Mouse (Mus musculus) intestine, postnatal 0 days (tissue): ENCODE results near the gene Gbgt1. TPM values are rescaled to one million over a fixed set of nuclear protein-coding genes. Genes with fewer than 3 reads are reported as not detected.
A peak's percentile ranks its signal among the peaks of the same experiment; 100 is the strongest.
"Not testable (repeated sequence)": the region's sequence is repeated elsewhere in the genome, so short reads cannot be mapped to it uniquely, and the experiment has no call there.

Source experiments
- ATAC-seq: fragments of 200-750 bp; cut with Nextera tagmentation; 2 replicates; pipeline ENCODE4 v1.8.0; 2017; ENCODE audit warnings: mild to moderate bottlenecking, moderate TSS enrichment, moderate library complexity
- H3K27ac ChIP-seq: fragments of 300-500 bp; sonication (generic); 2 replicates; pipeline ENCODE4 v1.5.1; 2014; ENCODE audit warnings: mild to moderate bottlenecking, low read depth, low read length, moderate library complexity
- H3K27me3 ChIP-seq: fragments of 300-500 bp; sonication (generic); replicated peaks from 2 replicates; pipeline ENCODE4 v1.6.1; 2014; ENCODE audit warnings: low read length, mixed read lengths; ENCODE audit not compliant: control insufficient read depth, insufficient read depth
- H3K36me3 ChIP-seq: fragments of 300-500 bp; sonication (generic); 2 replicates; pipeline ENCODE4 v1.6.1; 2014; ENCODE audit warnings: mild to moderate bottlenecking, moderate library complexity; ENCODE audit not compliant: control insufficient read depth, insufficient read depth
- H3K4me1 ChIP-seq: fragments of 300-500 bp; sonication (generic); replicated peaks from 2 replicates; pipeline ENCODE4 v1.6.1; 2014; ENCODE audit warnings: antibody characterized with exemption, low read length, mixed read lengths; ENCODE audit not compliant: control insufficient read depth, insufficient read depth
- H3K4me2 ChIP-seq: fragments of 300-500 bp; sonication (generic); replicated peaks from 2 replicates; pipeline ENCODE4 v1.6.1; 2014; ENCODE audit warnings: low read depth, mild to moderate bottlenecking, moderate library complexity
- H3K4me3 ChIP-seq: fragments of 300-500 bp; sonication (generic); 2 replicates; pipeline ENCODE4 v1.5.1; 2014; ENCODE audit warnings: low read depth, low read length
- H3K9ac ChIP-seq: fragments of 300-500 bp; sonication (generic); 2 replicates; pipeline ENCODE4 v1.6.1; 2014; ENCODE audit warnings: mild to moderate bottlenecking, low read depth, low read length
- H3K9me3 ChIP-seq: fragments of 300-500 bp; sonication (generic); 2 replicates; pipeline ENCODE4 v1.6.1; 2016; ENCODE audit warnings: mixed run types; ENCODE audit not compliant: control insufficient read depth
- CTCF ChIP-seq: sonication (generic); IDR thresholded peaks from 2 replicates; pipeline ENCODE4 v1.5.1; 2016; ENCODE audit warnings: low read depth, mild to moderate bottlenecking, control low read depth, antibody characterized with exemption, moderate library complexity
- WGBS: fragments of 180-500 bp; shearing (Covaris S2); extraction: QIAGEN DNeasy Blood & Tissue Kit; methylation state at CpG from one replicate; pipeline ENCODE4 v1.1.7; 2014; 5-methylcytosine and 5-hydroxymethylcytosine counted together
- polyA plus RNA-seq: library from polyadenylated mRNA; unstranded; fragments of >200 nt; fragmentation: Nextera tagmentation; extraction: Ambion mirVana; gene quantifications from 2 replicates; pipeline ENCODE4 v1.2.1, GENCODE M21; 2015

Gbgt1 gene
- polyA plus RNA-seq, 1 experiment from 2014 or later: 1.6 TPM

DNA sequence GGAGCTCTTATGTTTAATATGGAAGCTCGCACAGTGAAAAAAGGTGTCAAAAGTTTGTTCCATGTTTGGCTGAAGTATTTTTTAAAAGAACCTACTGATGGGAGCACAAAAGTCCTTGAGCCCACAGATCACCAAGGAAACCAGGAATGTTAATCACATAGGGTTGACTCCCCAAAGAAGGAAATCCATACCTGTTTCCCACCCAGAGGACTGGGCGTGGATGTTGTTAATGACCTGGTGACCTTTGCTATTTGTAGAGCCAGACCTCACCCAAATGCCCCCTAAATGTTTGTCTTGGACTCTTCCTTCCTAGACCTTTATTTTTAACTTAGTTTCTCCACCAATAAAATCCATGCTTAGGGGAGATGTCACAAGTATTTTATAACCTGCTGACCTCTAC, 26.1 kb upstream of the Gbgt1 start:
- TF ChIP-seq CTCF: no peak
- Histone ChIP-seq H3K4me1 (peaks cover 8% of the 10 kb centered on the region; the same call in 1 of the 2 replicates), H3K27ac (no peak overlapping the region), H3K27me3 (no peaks in the 10 kb centered on the region), H3K9me3 (no peaks in the 10 kb centered on the region), H3K9ac (no peak overlapping the region), H3K36me3 (peaks cover 23% of the 10 kb centered on the region; the same call in 1 of the 2 replicates), H3K4me3 (no peak overlapping the region), H3K4me2 (no peak overlapping the region)
- WGBS: 78% methylated on average over 2 of the region's 2 CpGs
- no peak for ATAC-seq

- H3K4me2 ChIP-seq, H3K9ac ChIP-seq, H3K27me3 ChIP-seq, H3K4me3 ChIP-seq, H3K9me3 ChIP-seq, H3K4me1 ChIP-seq, H3K27ac ChIP-seq, ATAC-seq: not testable (repeated sequence)
- peaks cover 23% of the 10 kb centered on the region; the same call in 1 of the 2 replicates for H3K36me3 ChIP-seq
- 89% methylated on average over 8 of the region's 8 CpGs for WGBS
These were observed 24.7 kb upstream of the Gbgt1 start for GRCm38 (mm10) chr2:28472011-28472410.

GRCm38 (mm10) chr2:28477993-28478392, 18.7 kb upstream of the Gbgt1 start:
- not testable (repeated sequence) for H3K36me3 ChIP-seq, H3K4me1 ChIP-seq, ATAC-seq, H3K4me3 ChIP-seq, H3K27ac ChIP-seq, H3K27me3 ChIP-seq, H3K9me3 ChIP-seq, H3K9ac ChIP-seq, H3K4me2 ChIP-seq
- WGBS: 94% methylated on average over 5 of the region's 5 CpGs

DNA sequence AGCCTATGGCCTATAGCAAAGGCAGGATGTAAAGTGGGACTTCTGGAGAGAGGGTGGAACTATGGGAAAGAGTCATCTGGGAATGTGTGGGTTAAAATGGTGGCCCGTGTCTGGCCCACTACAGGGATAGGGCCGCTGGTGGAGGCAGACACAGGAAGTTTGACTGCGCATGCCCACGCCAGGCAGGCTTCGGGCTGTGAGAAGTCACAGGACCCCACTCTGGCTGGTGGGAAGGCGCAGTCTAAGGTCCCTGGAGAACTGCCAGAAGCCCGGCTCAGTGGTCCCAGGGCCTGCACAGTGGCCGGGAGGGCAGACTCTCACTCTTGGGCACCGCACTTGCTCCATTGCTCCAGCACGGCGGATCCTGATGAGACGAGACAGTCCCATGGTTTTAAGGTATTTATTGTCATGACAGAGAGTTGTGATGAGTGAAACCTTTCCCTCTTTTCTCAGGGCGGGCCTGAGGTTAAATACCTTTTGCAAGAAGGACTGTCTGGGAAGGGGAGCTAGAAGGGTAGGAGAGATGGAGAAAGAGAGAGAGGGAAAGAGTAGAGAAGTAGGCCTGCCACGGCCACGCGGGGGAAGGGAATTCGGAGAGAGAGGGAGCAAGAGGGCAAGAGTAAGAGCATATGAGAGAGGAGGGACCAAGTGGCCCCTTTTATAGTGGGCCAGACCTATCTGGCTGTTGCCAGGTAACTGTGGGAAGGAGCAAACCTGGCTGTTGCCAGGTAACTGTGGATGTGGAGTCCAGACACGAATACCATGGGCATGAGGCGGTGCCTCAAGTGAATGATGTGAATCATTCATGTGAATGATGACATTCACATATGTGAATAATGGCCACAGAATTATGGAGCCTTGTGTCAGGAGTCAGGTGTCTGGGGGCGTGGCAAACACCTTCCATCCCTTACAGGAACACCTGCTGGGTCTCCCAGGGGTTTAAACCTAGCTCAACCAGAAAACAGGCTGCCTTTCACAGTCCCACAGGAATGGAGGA, 17.2 kb upstream of the Gbgt1 start:
- no peak for TF ChIP-seq CTCF
- no peak; the same call in 1 of the 2 replicates for ATAC-seq
- peak overlapping the region; percentile 30 for H3K4me3 ChIP-seq
- peak overlapping the region; percentile 49 for H3K4me2 ChIP-seq
- no peaks in the 10 kb centered on the region for H3K4me1 ChIP-seq
- peak overlapping the region; percentile 42 for H3K9ac ChIP-seq
- WGBS: 49% methylated on average over 20 of the region's 20 CpGs
- H3K9me3 ChIP-seq: no peaks in the 10 kb centered on the region
- H3K27ac ChIP-seq: peak overlapping the region; percentile 7; the same call in 1 of the 2 replicates
- H3K27me3 ChIP-seq: no peaks in the 10 kb centered on the region
- no peaks in the 10 kb centered on the region for H3K36me3 ChIP-seq

DNA sequence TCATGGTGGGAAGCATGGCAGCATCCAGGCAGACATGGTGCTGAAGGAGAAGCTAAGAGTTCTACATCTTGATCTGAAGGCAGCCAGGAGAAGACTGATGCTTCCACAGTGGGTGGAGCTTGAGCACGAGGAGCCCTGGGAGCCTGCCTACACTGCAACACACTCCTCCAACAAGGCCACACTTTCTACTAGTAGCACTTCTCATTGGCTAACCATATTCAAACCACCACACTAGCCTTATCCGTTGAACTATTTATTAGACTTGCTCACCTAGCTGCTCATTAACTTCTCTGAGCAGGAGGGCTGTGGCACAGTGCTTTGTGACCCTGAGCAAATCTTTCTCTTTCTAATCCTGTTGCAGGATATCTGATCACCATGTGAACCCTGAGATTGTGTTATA, 12.8 kb upstream of the Gbgt1 start:
- no peak overlapping the region for H3K27ac ChIP-seq
- peak; percentile 77 for ATAC-seq
- H3K9me3 ChIP-seq: no peaks in the 10 kb centered on the region
- H3K27me3 ChIP-seq: no peaks in the 10 kb centered on the region
- TF ChIP-seq CTCF: no peak
- H3K36me3 ChIP-seq: no peaks in the 10 kb centered on the region
- no peak overlapping the region for H3K4me2 ChIP-seq
- H3K4me3 ChIP-seq: no peak overlapping the region
- 37% methylated on average over 2 of the region's 2 CpGs for WGBS
- H3K4me1 ChIP-seq: no peaks in the 10 kb centered on the region
- no peak overlapping the region for H3K9ac ChIP-seq

GRCm38 (mm10) chr2:28494521-28494920, 2.2 kb upstream of the Gbgt1 start:
- Histone ChIP-seq H3K36me3 (no peaks in the 10 kb centered on the region), H3K27me3 (no peaks in the 10 kb centered on the region), H3K4me1 (peaks cover 6% of the 10 kb centered on the region; the same call in 1 of the 2 replicates), H3K27ac (no peak overlapping the region), H3K4me2 (no peak overlapping the region), H3K4me3 (no peak overlapping the region), H3K9me3 (no peaks in the 10 kb centered on the region), H3K9ac (no peak overlapping the region)
- WGBS: 72% methylated on average over 2 of the region's 2 CpGs
- no peak for TF ChIP-seq CTCF
- no peak for ATAC-seq
